Mouse (Mus musculus) liver, adult 2 months (tissue): ENCODE results near the gene Ptma.

Experiments used
- CTCF ChIP-seq: fragments of 200-500 bp; IDR thresholded peaks from 2 replicates; pipeline ENCODE4 v1.5.1; 2011; ENCODE audit warnings: low read depth, low read length, control low read depth
- POLR2A ChIP-seq: fragments of 200-500 bp; IDR thresholded peaks from 2 replicates; pipeline ENCODE4 v1.6.1; 2011; ENCODE audit warnings: low read length, control low read depth; ENCODE audit not compliant: insufficient read depth; ENCODE audit errors: extremely low read depth

DNA sequence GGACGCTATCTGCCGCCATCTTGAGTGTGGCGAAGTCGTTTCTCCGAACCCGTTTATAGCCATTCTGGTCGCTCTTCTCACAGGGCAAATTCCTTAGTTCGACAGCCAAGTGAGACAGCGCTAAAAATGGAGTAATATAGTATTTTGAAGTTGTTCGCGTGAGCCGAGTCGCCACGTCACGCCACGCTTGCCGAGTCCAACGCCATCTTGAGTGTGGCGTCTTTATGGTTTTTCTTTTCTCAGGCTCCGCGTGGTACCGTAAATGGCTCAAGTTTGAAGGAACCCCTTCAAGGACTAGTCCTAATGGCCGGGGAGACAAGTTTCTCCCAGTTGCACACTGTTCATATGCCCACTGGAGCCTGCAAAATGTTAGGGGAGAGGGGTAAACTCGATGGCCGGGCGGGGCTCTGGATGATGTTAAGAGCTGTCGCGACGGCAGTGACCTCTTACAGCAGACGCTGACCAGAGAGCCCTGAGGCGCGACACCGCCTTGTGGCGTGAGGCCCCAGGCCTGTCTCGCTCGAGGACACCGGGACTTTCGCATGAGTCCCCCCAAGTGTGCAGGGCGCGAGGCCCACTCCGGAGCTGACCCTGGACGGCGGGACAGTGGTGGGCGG, 919 bp upstream of the Ptma start:
- TF ChIP-seq CTCF: 0 out of 2 replicates have a peak, but pooled peaks have one; percentile 8
- no peak for TF ChIP-seq POLR2A
